Mouse (Mus musculus): ENCODE data around the gene Inmt. TPM values are rescaled to one million over a fixed set of nuclear protein-coding genes. Genes with fewer than 3 reads are reported as not detected.
A peak's percentile ranks its signal among the peaks of the same experiment; 100 is the strongest.
"Not testable (repeated sequence)": the region's sequence is repeated elsewhere in the genome, so short reads cannot be mapped to it uniquely, and the experiment has no call there.

Gene Inmt
- total RNA-seq (2021): 1 to 10 TPM; 1.1 to 2.1 TPM
- long read RNA-seq, experiment 1: 0 reads
- long read RNA-seq, experiment 2: 0 reads

DNA sequence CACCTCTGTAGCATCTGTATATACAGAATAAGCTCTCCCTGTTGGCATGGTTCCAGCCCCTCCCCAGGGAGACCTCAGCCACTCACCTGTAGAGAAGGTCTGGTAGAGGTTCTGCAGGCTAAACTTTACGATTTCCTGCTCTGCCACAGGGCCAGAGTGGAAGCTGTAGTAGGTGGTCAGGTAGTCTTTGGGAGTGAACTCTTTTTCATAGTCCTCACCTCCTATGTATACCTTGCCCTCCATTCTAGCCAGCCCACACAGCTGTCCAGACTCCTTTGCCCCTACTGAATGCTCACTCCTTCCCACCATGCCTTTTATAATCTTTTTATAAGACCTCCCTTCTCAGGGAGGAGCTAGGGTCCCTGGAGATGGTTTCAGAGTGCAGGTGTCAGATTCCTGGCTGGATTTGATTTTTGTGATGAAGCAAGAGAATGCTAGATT, at the start of gene Inmt:
Gene Inmt, minus strand, starts transcription at position 303 of the 441 bp plus-strand sequence.
- no peak within 1 kb of the TSS for H3K4me3 ChIP-seq
- no peak for TF ChIP-seq CTCF (IDR thresholded peaks at IDR 0.05)
- no peak within 1 kb of the TSS for H3K27ac ChIP-seq
- intact Hi-C loops (cut with DNase I): loop anchor here (5.0 kb wide), 1 partner anchor 257 kb away; no protein-coding TSS in a partner anchor
- no peak for DNase-seq (ENCODE audit: extremely low spot score in 1 of 2, low spot score in 2 of 2)

DNA sequence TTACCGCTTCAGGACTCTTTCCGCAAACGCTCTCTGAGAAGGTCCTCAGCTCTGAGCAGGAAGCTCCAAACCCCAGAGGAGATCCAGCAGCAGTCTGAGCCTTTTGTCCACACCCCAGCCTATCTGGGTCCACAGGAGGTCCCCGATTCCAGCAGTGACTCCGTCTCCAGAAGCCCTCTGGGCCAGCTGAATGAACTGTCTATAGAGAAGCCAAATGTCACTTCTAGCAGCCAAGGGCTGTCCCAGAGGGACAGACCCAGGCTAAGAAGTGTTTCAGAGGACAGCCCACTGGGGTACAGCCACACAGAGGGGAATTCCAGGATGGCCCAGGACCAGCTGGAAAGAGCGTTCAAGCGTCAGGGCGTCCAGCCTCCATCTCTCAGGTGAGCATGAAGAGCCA, 49.1 kb upstream of the Inmt start:
- no peak for TF ChIP-seq CTCF (IDR thresholded peaks at IDR 0.05)
- Histone ChIP-seq H3K4me3 (no peak overlapping the region), H3K27ac (no peak overlapping the region)
- intact Hi-C loops (cut with DNase I): no loop called here
- DNase-seq (ENCODE audit: extremely low spot score in 1 of 2, low spot score in 2 of 2): no peak

DNA sequence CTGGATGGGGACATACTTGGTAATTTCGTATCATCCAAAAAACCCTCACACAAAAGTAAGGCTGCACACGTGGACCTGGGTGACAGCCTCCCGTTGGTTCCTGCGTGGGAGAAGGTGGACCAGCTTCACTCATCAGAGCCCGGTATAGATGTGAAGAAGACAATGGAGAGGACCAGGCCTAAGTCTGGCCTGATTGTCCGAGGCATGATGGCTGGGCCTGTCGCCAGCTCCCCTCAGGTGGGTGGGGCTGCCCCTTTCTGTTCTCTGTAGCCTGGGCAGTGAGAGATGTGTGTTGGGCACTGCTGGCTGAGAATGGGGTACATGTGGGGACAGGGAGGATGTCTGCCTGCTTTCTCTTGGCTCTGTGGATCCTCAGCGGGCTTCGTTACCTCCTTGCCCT, 43.4 kb upstream of the Inmt start:
- DNase-seq (ENCODE audit: extremely low spot score in 1 of 2, low spot score in 2 of 2): no peak
- TF ChIP-seq CTCF (IDR thresholded peaks at IDR 0.05): no peak
- Histone ChIP-seq H3K27ac (no peak overlapping the region), H3K4me3 (no peak overlapping the region)
- intact Hi-C loops (cut with DNase I): no loop called here

DNA sequence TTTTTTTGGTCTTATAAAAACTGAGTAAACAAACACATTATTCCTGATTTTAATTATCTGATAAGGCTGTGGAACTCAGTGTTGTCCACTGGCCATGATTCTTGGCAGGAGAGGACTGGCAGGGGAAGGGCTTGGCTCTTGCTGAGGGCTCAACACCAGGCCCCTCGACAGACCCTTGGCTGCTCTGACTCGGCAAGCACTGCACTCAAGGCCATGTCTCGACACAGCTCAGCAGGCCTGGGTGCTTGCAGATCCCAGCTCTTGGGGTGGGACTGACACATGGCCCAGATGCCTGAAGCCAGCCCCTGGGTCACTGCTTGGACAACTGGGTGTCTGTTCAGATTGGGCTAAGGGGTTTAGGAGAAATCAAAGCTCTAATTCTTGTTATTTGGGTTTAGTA, 39.7 kb upstream of the Inmt start:
- Histone ChIP-seq H3K4me3 (no peak overlapping the region), H3K27ac (no peak overlapping the region)
- TF ChIP-seq CTCF (IDR thresholded peaks at IDR 0.05): no peak
- intact Hi-C loops (cut with DNase I): no loop called here
- no peak for DNase-seq (ENCODE audit: extremely low spot score in 1 of 2, low spot score in 2 of 2)

DNA sequence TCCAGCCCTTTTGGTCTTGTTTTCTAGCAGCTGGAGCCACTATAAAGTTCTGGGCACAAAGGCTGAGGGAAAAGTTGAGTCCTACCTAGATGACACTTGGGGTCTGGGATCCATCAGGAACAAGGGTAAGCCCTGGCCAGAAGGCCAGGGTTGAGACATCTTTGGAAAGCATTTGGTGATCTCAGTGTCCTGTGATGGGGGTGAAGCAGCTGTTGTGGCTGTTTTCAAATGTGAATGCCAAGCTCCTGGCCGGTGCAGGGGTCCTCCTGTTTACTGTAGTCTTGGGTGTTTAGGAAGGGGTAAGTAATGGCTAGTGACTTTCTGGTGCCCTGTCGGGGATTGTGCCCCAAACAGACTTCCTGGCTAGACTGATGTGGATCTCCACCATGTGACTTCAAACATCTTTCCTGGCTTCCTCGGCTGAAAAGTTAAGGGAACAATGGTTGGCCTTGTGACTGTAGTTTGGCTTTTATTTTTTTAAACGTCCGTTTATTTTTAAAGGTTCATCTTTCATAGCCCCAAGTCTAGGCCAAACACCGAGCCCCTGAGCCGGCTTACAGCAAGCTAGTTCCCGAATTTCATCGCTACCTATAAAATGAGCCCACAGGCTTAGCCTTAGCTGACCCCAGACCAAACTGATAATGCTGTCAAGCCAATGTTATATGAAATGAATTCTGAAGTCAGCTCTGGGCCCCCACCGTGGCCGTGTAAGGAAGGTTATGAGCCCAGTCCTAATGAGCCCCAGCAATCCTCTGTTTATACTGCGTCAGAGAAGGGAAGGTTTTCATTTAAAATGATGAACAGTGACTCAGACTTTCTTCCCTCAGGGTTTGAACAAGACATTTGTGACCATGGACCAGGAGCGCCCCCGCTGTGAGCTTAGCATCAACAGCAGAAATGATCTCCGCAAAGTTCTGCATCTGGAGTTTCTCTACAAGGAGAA, 35.9 kb upstream of the Inmt start:
- DNase-seq (ENCODE audit: extremely low spot score in 1 of 2, low spot score in 2 of 2): no peak
- Histone ChIP-seq H3K4me3 (no peak overlapping the region), H3K27ac (no peak overlapping the region)
- intact Hi-C loops (cut with DNase I): no loop called here
- no peak for TF ChIP-seq CTCF (IDR thresholded peaks at IDR 0.05)

DNA sequence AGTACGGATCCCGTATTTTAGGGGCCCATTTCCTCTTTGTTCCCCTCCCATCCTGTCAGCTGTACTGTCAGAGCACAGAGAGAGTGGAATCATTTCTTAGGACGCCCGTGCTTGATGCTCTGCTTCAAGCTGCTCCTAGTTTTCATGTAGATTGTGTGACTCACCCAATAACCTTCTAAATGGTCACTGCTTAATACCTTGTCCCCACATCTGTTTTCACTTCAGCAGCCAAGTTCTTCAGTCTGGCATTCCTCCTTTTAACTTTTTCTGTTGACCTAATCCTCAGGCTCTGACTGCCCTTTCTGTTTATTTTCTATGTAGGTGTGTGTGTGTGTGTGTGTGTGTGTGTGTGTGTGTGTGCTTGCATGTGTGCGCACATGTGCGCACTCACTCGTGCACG, 32.9 kb upstream of the Inmt start:
- intact Hi-C loops (cut with DNase I): no loop called here
- H3K27ac ChIP-seq: no peak overlapping the region
- no peak for TF ChIP-seq CTCF (IDR thresholded peaks at IDR 0.05)
- no peak overlapping the region for H3K4me3 ChIP-seq
- DNase-seq (ENCODE audit: extremely low spot score in 1 of 2, low spot score in 2 of 2): no peak

DNA sequence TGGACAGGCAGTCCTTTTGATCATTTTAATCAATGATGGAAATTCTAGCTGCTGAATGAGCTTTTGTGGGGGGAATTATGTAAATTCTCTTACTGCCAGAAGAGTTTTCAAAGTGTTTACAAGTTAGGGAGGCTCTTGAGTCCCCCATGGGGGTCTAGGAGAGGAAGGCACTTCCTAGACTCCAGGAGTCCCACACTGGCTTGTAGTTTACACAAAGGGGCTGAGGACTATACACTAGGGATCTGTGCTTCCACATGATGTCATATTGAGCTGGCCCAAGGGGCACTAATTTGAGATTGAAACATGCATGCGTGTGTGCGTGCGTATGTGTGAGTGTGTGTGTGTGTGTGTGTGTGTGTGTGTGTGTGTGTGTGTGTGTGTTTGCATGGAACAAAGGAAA, 29.1 kb upstream of the Inmt start:
- intact Hi-C loops (cut with DNase I): no loop called here
- peak overlapping the region; percentile 60 for H3K4me3 ChIP-seq
- peak overlapping the region; percentile 91 for H3K27ac ChIP-seq
- no peak for DNase-seq (ENCODE audit: extremely low spot score in 1 of 2, low spot score in 2 of 2)
- TF ChIP-seq CTCF (IDR thresholded peaks at IDR 0.05): no peak

DNA sequence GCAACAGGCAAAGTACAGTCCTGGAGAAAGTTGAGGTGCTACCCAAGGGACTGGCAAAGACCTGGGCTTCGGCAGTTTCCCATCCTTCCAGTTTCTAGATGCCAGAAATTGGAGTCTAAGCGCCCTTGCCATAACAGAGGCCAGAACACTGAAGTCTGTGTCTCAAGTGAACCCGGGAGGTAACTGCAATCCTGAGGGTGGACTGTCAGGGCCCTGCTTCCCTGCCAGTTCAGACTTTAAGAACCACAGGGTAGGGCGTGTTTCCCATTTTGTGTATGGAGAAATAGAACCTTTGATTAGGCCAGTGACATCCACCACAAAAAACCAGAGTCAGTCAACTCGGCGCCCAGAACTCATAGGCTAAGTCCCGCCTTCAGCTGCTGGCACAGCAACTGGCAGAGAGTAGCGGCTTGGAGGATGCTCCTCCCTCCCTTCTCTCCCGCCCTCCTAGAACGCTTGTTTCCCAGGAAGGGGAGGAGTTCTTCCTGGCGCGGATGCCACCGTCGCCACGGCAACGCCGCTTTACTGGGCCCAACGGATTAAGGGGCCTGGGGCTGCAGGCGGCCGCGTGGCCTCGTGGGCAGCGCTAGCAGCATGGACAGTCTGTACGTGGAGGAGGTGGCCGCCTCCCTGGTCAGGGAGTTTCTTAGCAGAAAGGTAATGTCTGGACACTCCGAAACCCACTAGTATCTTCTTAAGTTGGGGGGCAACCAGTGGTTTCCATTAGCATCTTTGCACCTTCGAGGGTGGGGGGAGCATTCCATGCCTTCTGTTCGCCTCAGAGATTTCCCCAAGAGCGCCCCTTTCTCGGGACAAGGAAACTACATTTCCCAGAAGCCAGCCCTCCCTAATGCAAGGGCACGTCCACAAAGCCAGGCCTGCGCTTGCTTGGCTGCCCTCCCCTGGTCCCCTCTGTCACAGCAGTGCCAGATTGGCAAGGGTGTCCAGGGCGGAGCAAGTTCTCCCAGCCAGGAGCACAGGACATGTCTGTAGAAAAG, 28.4 kb upstream of the Inmt start, which contains the start of gene Mindy4:
Gene Mindy4, plus strand, starts transcription at position 471 of the 998 bp plus-strand sequence.
- intact Hi-C loops (cut with DNase I): no loop called here
- H3K27ac ChIP-seq: peak within 1 kb of the TSS; percentile 91
- DNase-seq (ENCODE audit: extremely low spot score in 1 of 2, low spot score in 2 of 2): peak; percentile 84 to 86
- peak within 1 kb of the TSS; percentile 60 for H3K4me3 ChIP-seq
- TF ChIP-seq CTCF (IDR thresholded peaks at IDR 0.05): peak; percentile 48

DNA sequence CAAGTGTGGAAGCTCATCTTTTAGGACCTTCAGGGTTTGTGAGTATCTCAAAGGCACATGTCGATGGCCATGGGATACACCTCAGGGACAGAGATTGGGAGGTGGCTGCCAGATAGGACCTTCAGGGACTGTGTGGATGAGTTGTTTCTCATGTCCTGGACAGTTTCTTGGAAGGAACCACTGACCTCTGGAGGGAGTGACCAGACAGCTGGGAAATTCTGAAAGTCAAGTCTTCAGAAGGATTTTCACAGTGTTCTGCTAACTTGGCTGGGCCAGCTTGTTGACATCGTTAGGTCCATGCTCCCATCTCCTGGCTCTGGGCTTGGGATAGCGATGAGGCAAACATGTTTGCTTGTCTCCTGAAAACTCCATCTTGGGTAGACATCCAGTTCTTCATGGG, 24.2 kb upstream of the Inmt start:
- no peak overlapping the region for H3K27ac ChIP-seq
- no peak for DNase-seq (ENCODE audit: extremely low spot score in 1 of 2, low spot score in 2 of 2)
- intact Hi-C loops (cut with DNase I): no loop called here
- no peak for TF ChIP-seq CTCF (IDR thresholded peaks at IDR 0.05)
- H3K4me3 ChIP-seq: no peak overlapping the region

DNA sequence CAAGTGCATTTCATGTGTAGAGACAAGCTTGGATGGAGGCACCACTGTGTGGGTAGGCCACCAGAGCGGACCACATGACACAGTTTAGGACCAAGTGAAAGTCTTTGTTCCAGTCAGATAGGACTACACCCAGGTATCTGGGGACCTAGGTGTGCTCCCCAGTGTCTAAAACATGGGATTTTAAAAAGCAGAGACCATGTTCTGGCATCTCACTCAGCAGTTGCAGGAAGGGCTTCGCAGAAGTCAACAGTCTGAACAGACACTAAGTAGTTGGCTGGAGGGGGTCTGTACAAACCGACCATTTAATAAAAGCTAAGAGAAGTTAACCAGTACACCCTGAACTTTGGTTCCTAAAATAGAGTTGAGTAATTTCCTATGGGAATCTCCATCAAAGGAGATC, 18.3 kb upstream of the Inmt start:
- no peak for DNase-seq (ENCODE audit: extremely low spot score in 1 of 2, low spot score in 2 of 2)
- no peak overlapping the region for H3K4me3 ChIP-seq
- no peak for TF ChIP-seq CTCF (IDR thresholded peaks at IDR 0.05)

DNA sequence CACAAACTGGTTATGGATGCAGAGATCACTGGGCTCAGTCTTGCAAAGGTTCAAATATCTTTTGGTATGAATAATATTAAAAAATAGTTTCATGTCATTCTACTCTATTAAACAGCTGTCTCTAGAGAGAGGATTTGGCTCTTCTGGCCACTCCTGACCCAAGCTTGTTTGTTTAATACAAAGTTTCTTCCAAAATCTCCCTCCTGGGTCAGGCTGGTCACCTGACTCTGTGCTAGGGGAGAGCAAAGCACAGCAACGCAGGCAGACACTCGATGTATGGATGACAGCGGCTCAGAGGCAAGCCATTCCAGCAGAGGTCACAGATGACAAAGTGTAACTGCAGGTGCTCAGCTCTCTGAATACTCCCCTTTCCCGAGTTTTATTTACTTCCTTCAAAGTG, 16.7 kb upstream of the Inmt start:
- no peak overlapping the region for H3K4me3 ChIP-seq
- H3K27ac ChIP-seq: no peak overlapping the region
- no peak for TF ChIP-seq CTCF (IDR thresholded peaks at IDR 0.05)
- intact Hi-C loops (cut with DNase I): no loop called here
- no peak for DNase-seq (ENCODE audit: extremely low spot score in 1 of 2, low spot score in 2 of 2)

More for the DNA sequence above, 18.3 kb upstream of the Inmt start:
- intact Hi-C loops (cut with DNase I): no loop called here
- no peak overlapping the region for H3K27ac ChIP-seq

DNA sequence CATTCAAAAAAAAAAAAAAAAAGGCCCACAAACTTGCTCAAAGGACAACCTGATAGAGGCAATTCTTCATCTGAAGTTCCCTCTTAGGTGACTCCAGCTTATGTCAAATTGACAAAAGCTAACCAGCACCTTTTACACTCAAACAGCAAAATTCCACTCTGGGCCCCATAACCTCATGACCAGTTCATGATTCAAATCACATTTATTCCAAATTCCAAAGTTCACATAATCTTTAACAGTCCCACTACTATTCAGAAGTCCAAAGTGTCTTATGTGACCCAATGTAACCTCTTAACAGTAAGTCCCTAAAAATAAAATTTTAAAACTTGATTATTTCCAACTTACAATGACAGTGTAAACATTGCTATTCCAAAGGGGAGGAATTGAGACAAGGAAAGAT, 14.6 kb upstream of the Inmt start:
- DNase-seq (ENCODE audit: extremely low spot score in 1 of 2, low spot score in 2 of 2): no peak
- intact Hi-C loops (cut with DNase I): no loop called here
- TF ChIP-seq CTCF (IDR thresholded peaks at IDR 0.05): no peak
- H3K27ac ChIP-seq: no peak overlapping the region
- H3K4me3 ChIP-seq: no peak overlapping the region

DNA sequence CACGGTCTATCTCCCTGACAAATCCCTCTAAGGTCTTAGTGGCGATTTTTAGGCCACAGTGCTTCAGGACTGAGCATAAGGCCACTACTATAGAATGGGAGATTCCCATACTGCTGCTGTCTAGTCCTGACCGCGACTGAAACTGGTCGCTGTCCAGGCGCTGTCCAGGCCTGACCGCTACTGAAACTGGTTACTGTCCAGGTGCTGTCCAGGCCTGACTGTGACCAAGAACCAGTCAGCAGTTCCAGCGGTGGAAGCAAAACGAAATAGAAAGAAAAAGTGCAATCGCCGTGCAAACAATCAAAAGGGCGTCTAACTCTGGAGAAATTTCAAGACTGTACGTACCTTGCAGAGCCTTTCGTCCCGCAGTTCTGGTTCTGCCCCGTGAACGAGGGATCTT, 13.0 kb upstream of the Inmt start:
- DNase-seq (ENCODE audit: extremely low spot score in 1 of 2, low spot score in 2 of 2); H3K4me3 ChIP-seq; H3K27ac ChIP-seq; intact Hi-C loops (cut with DNase I): not testable (repeated sequence)
